Mouse (Mus musculus): ENCODE measurements around the gene Kcnj12.

Kcnj12 gene

GRCm38 (mm10) chr11:61060634-61061033 lies 38.3 kb downstream of the Kcnj12 start:
- DNase-seq, result no peak

- DNase-seq, result no peak
These were observed 40.4 kb downstream of the Kcnj12 start for GRCm38 (mm10) chr11:61062548-61063461.

DNA sequence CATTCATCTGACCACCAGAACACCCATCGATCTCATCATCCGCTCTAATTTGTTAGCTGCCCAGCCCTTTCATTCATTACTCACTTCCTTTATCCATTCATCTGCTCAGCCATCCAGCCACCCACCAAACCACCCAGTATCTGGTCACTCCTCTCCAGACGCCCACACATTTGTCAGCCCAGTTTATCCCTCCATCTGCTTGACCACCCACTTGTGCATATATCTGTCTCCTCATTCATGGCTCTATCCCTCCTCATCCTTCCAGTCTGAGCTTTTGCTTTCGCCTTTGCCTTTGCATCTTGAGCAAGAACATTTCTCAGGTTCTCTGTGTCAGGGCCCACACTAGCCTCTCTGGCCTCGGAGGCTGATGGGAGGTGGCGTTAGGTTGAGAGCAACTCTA lies 41.1 kb downstream of the Kcnj12 start:
- DNase-seq, result no peak

DNA sequence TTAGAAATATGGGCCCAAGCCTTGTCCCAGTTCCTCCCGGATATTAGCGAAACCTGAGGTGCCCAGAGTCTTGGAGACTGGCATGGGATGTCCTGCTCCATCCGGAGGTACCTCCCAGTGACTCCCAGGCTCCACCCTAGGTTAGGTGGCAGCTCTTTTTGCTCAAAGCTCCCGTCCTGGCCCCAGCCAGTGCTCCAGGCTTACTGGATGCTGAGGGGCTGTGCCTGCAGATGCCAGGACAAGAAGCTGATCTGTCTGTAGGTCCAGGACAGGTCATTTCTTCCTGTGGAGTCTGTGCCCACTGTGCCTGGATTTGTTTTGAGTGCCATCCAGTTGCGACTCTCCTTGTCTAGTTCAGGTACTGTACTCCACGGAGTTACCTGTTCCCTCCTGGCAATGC lies 43.3 kb downstream of the Kcnj12 start:
- no peak for DNase-seq

DNA sequence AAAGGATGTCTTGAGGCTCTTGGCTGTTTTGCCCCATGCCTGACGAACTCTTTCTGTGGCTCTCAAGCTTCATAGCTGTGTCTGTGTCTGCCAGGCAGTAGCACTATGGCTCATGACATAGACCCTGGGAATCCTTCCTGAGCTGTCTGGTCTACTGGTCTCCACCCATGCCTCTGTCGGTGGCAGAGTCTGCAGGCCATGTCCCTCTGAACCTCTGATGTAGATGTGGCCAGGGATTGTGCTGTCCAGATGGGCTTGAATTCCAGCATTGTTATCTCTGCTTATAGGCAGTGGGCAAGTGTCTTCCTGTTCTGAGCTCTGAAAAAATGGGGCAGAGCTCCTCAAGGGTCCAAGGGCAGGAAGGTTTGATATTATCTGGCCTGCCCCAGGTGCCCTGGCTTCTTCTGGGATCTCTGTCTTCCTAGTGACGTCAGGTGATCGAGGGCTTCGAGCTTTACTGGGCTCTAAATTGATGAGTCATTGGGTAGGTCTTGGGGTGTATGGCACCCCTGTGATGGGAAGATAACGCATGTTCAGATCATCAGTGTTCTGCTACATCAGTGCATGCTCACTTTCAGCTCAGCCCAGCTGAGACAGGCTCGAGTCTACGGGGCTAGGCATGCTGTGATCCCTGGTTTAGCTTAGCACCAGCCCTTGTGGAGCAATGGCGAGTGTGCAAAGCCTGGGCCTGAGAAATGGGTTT lies 44.9 kb downstream of the Kcnj12 start:
- no peak for DNase-seq

GRCm38 (mm10) chr11:61068866-61069265 lies 46.5 kb downstream of the Kcnj12 start:
- DNase-seq, result peak; percentile 34 to 59

GRCm38 (mm10) chr11:61069645-61070044 lies 47.3 kb downstream of the Kcnj12 start:
- DNase-seq, result no peak

GRCm38 (mm10) chr11:61074646-61075317 lies 52.4 kb downstream of the Kcnj12 start:
- no peak for DNase-seq

GRCm38 (mm10) chr11:61075361-61076326 lies 53.3 kb downstream of the Kcnj12 start:
- no peak for DNase-seq

DNA sequence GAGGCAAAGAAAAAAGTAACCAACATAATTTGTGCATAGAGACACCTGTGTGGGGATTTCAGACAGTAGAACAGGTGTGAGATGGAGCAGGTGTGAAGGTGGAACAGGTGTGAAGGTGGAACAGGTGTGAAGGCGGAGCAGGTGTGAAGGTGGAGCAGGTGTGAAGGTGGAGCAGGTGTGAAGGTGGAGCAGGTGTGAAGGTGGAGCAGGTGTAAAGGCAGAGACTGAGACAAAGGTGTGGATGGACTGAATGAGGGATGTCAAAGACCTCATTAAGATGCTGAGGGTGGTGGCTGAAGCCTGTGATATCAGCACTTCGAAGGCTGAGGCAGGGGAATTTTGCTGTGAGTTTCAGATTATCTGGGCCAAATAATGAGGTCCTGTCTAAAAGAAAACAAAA lies 59.3 kb downstream of the Kcnj12 start:
- no peak for DNase-seq

DNA sequence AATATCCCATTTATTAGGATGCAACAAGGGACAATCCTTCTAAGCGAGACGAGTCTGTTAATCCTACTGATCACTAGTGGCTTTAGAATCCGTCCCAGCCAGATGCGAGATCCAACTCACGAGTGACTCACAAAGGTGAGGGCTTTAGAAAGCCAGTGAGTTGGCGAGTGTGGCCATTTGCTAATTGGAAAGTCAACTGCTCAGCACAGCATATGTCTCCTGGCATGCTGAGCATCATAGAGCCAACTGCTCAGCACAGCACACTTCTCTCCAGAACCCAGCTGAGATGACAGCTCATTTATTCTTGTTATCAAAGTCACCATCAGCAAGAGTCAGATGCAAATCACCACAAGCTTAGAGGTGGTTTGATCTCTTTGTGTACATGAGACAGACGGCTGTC lies 67.8 kb downstream of the Kcnj12 start:
- peak; percentile 49 for DNase-seq

GRCm38 (mm10) chr11:61091192-61091591 lies 68.8 kb downstream of the Kcnj12 start:
- peak; percentile 48 to 54 for DNase-seq

- peak; percentile 89 to 91 for DNase-seq
These were observed 69.4 kb downstream of the Kcnj12 start for GRCm38 (mm10) chr11:61091642-61092262.

DNA sequence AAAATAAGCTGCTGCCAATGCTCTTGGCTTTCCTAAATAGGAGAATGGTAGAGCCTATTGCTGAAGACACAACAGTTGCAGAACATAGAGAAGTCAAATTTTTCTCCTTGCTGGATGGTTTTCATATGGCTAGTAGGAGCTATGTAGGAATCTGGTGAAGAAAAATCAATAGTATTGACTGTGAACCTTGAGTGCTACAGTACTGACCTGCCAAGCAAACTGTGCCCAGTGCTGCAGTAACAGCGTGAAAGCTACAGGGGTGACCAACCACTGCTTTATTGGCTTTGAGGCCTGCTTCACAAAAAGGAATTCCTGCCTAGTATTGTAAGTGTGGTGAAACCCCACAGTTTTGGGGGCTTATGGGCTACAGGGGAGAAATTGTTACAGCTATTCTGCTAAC lies 75.7 kb downstream of the Kcnj12 start:
- DNase-seq, result no peak

- no peak for DNase-seq
These were observed 80.3 kb downstream of the Kcnj12 start for GRCm38 (mm10) chr11:61102397-61103339.

- peak; percentile 97 to 98 for DNase-seq
These were observed 82.0 kb downstream of the Kcnj12 start for GRCm38 (mm10) chr11:61104241-61104901.

GRCm38 (mm10) chr11:61108911-61109361 lies 86.6 kb downstream of the Kcnj12 start:
- no peak for DNase-seq

DNA sequence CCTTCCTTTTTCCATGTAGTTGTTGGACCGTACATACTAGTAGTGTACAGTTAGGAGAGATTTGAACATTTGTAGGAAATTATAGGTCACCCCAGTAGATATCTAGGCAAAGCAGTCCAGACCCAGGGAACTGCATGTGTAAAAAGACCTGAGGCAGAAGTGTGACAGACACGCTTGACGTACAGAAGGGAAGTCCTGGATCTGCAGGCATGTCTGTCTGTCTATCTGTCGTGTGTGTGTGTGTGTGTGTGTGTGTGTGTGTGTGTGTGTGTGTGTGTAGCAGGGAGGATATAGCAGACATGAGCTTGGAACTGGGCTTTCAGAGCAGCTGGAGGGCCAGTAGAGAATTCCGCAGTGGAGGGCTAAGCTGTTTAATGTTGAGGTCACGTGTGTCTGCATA lies 87.3 kb downstream of the Kcnj12 start:
- no peak for DNase-seq

DNA sequence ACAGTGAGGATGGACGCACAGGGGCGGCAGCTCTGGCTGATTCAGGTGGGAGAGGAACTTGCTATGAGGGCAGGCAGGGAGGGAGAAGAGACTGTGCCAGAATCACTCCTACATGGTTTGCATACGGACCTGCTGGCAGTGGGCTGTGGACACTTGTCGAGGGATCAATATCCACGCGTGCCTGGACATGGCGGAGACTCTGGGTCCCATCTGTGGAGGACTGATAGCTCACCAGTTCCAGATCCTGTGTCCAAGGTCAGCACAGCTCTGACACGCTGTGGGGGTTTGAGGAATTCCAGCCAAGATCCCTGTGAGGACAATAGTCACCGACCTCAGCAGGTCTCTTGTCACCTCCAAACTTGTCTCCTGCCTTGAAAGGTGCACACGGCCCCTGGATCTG lies 87.7 kb downstream of the Kcnj12 start:
- DNase-seq, result no peak

- peak in 1 of 2 experiments; percentile 24 for DNase-seq
These were observed 88.6 kb downstream of the Kcnj12 start for GRCm38 (mm10) chr11:61110928-61111327.
